Mouse (Mus musculus): ENCODE measurements around the gene Irf3. TPM values are rescaled to one million over a fixed set of nuclear protein-coding genes. Genes with fewer than 3 reads are reported as not detected.
A peak's percentile ranks its signal among the peaks of the same experiment; 100 is the strongest.

Irf3 gene
- polyA plus RNA-seq, 1 experiment from 2014 or later: 55.7 TPM

- no peaks in the 10 kb centered on the region for H3K9me3 ChIP-seq (ENCODE audit: control insufficient read depth, low read length)
- H3K27me3 ChIP-seq (ENCODE audit: control insufficient read depth, insufficient read depth, low read length): no peaks in the 10 kb centered on the region
- H3K36me3 ChIP-seq (ENCODE audit: control insufficient read depth, insufficient read depth, low read length): no peaks in the 10 kb centered on the region
- no peaks in the 10 kb centered on the region; the same call in 1 of the 2 replicates for H3K4me1 ChIP-seq (replicated peaks; ENCODE audit: control insufficient read depth, insufficient read depth)
- no peak for ATAC-seq (ENCODE audit: low FRiP score, low TSS enrichment)
- no peak overlapping the region for H3K4me3 ChIP-seq (ENCODE audit: low read depth, low read length)
- no peak overlapping the region for H3K4me2 ChIP-seq (replicated peaks; ENCODE audit: low read depth)
- no peak overlapping the region for H3K27ac ChIP-seq (replicated peaks)
- no peak for TF ChIP-seq CTCF (IDR thresholded peaks at IDR 0.05; ENCODE audit: low read depth)
- TF ChIP-seq EP300 (optimal IDR thresholded peaks at IDR 0.05): no peak
- no peak for DNase-seq (ENCODE audit: low spot score)
- no peak overlapping the region for H3K9ac ChIP-seq (ENCODE audit: low read length)
- WGBS: 74% methylated on average over 10 of the region's 10 CpGs
Measured at GRCm38 (mm10) chr7:44959874-44960511, 37.5 kb upstream of the Irf3 start.

DNA sequence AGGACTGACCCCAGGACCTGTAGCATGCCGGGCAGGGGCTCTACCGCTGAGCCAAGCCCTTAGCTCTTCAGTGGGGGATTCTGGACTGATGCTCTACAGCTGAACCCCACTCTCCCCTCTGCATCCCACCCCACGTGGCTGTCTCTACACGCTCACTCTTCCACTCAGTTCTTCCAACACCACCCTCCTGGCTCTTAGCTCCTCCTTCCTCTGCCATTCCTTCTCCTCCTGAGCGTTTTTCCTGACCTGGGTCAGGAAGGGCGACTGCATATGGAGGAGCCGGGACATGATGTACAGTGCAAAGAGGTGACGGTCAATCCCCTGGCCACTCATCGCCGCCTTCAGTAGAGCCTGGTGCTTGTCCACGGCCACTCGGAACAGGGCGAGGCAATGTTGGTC, 36.9 kb upstream of the Irf3 start:
- WGBS: 83% methylated on average over 13 of the region's 13 CpGs
- Histone ChIP-seq H3K9me3 (ENCODE audit: control insufficient read depth, low read length) (no peaks in the 10 kb centered on the region), H3K27ac (replicated peaks) (no peak overlapping the region), H3K27me3 (ENCODE audit: control insufficient read depth, insufficient read depth, low read length) (no peaks in the 10 kb centered on the region), H3K9ac (ENCODE audit: low read length) (no peak overlapping the region), H3K36me3 (ENCODE audit: control insufficient read depth, insufficient read depth, low read length) (no peaks in the 10 kb centered on the region), H3K4me2 (replicated peaks; ENCODE audit: low read depth) (no peak overlapping the region), H3K4me3 (ENCODE audit: low read depth, low read length) (no peak overlapping the region), H3K4me1 (replicated peaks; ENCODE audit: control insufficient read depth, insufficient read depth) (no peaks in the 10 kb centered on the region; the same call in 1 of the 2 replicates)
- ATAC-seq (ENCODE audit: low FRiP score, low TSS enrichment) (no peak), DNase-seq (ENCODE audit: low spot score) (no peak)
- TF ChIP-seq EP300 (optimal IDR thresholded peaks at IDR 0.05) (no peak), CTCF (IDR thresholded peaks at IDR 0.05; ENCODE audit: low read depth) (no peak)

- no peak overlapping the region for H3K4me2 ChIP-seq (replicated peaks; ENCODE audit: low read depth)
- no peak overlapping the region for H3K4me3 ChIP-seq (ENCODE audit: low read depth, low read length)
- H3K4me1 ChIP-seq (replicated peaks; ENCODE audit: control insufficient read depth, insufficient read depth): no peaks in the 10 kb centered on the region; the same call in 1 of the 2 replicates
- DNase-seq (ENCODE audit: low spot score) (no peak), ATAC-seq (ENCODE audit: low FRiP score, low TSS enrichment) (no peak)
- no peaks in the 10 kb centered on the region for H3K9me3 ChIP-seq (ENCODE audit: control insufficient read depth, low read length)
- H3K27ac ChIP-seq (replicated peaks): no peak overlapping the region
- TF ChIP-seq CTCF (IDR thresholded peaks at IDR 0.05; ENCODE audit: low read depth) (no peak), EP300 (optimal IDR thresholded peaks at IDR 0.05) (no peak)
- H3K9ac ChIP-seq (ENCODE audit: low read length): no peak overlapping the region
- H3K27me3 ChIP-seq (ENCODE audit: control insufficient read depth, insufficient read depth, low read length): no peaks in the 10 kb centered on the region
- H3K36me3 ChIP-seq (ENCODE audit: control insufficient read depth, insufficient read depth, low read length): no peaks in the 10 kb centered on the region
- WGBS: 53% methylated on average over 8 of the region's 8 CpGs
Measured at GRCm38 (mm10) chr7:44962337-44962736, 35.1 kb upstream of the Irf3 start.

DNA sequence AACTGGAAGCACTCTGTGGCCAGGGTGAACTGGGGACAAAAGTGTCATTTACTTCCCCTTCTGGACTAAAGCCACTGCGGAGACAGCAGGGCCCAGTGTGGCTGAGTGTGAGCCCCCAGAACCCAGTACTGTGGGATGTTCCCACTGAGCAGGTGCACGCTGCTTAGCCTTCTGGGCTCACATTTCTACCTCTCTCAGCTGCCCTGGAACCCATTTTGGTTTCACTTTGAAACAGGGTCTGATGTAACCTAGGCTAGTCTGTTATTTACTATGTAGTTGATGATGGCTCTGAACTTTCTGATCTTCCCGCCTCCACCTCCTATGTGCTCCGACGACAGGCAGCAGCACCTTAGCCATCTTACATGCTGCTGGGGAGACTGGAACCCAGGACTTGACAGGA, 34.6 kb upstream of the Irf3 start:
- TF ChIP-seq CTCF (IDR thresholded peaks at IDR 0.05; ENCODE audit: low read depth) (no peak), EP300 (optimal IDR thresholded peaks at IDR 0.05) (no peak)
- no peaks in the 10 kb centered on the region; the same call in 1 of the 2 replicates for H3K4me1 ChIP-seq (replicated peaks; ENCODE audit: control insufficient read depth, insufficient read depth)
- no peaks in the 10 kb centered on the region for H3K27me3 ChIP-seq (ENCODE audit: control insufficient read depth, insufficient read depth, low read length)
- H3K27ac ChIP-seq (replicated peaks): no peak overlapping the region
- no peak overlapping the region for H3K4me3 ChIP-seq (ENCODE audit: low read depth, low read length)
- no peaks in the 10 kb centered on the region for H3K9me3 ChIP-seq (ENCODE audit: control insufficient read depth, low read length)
- no peak for ATAC-seq (ENCODE audit: low FRiP score, low TSS enrichment)
- no peak overlapping the region for H3K4me2 ChIP-seq (replicated peaks; ENCODE audit: low read depth)
- no peak for DNase-seq (ENCODE audit: low spot score)
- 86% methylated on average over 5 of the region's 5 CpGs for WGBS
- H3K36me3 ChIP-seq (ENCODE audit: control insufficient read depth, insufficient read depth, low read length): no peaks in the 10 kb centered on the region
- no peak overlapping the region for H3K9ac ChIP-seq (ENCODE audit: low read length)

GRCm38 (mm10) chr7:44964990-44965389, 32.5 kb upstream of the Irf3 start:
- TF ChIP-seq CTCF (IDR thresholded peaks at IDR 0.05; ENCODE audit: low read depth): no peak
- TF ChIP-seq EP300 (optimal IDR thresholded peaks at IDR 0.05): no peak
- Histone ChIP-seq H3K4me1 (replicated peaks; ENCODE audit: control insufficient read depth, insufficient read depth) (no peaks in the 10 kb centered on the region; the same call in 1 of the 2 replicates), H3K9ac (ENCODE audit: low read length) (no peak overlapping the region), H3K4me2 (replicated peaks; ENCODE audit: low read depth) (no peak overlapping the region), H3K9me3 (ENCODE audit: control insufficient read depth, low read length) (no peaks in the 10 kb centered on the region), H3K27ac (replicated peaks) (no peak overlapping the region), H3K36me3 (ENCODE audit: control insufficient read depth, insufficient read depth, low read length) (0 out of 2 replicates have a peak, but pooled peaks cover 2% of the 10 kb centered on the region), H3K4me3 (ENCODE audit: low read depth, low read length) (no peak overlapping the region), H3K27me3 (ENCODE audit: control insufficient read depth, insufficient read depth, low read length) (no peaks in the 10 kb centered on the region)
- 98% methylated on average over 13 of the region's 13 CpGs for WGBS
- no peak for DNase-seq (ENCODE audit: low spot score)
- no peak for ATAC-seq (ENCODE audit: low FRiP score, low TSS enrichment)

DNA sequence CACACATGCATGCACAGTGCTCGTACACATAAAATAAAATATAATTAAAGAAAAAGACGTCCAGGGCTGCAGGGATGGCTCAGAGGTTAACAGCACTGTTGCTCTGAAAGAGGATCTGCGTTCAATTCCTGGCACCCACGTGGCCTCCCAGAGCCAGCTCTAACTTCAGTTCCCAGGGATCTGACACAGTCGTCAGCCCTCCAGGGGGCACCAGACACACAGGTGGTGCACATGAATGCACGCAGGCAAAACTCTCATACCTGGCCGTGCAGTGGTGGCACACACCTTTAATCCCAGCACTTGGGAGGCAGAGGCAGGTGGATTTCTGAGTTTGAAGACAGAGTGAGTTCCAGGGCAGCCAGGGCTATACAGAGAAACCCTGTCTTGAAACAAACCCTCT, 31.5 kb upstream of the Irf3 start:
- DNase-seq (ENCODE audit: low spot score) (peak; percentile 28), ATAC-seq (ENCODE audit: low FRiP score, low TSS enrichment) (no peak)
- no peak overlapping the region for H3K9ac ChIP-seq (ENCODE audit: low read length)
- no peaks in the 10 kb centered on the region; the same call in 1 of the 2 replicates for H3K4me1 ChIP-seq (replicated peaks; ENCODE audit: control insufficient read depth, insufficient read depth)
- no peaks in the 10 kb centered on the region for H3K27me3 ChIP-seq (ENCODE audit: control insufficient read depth, insufficient read depth, low read length)
- H3K9me3 ChIP-seq (ENCODE audit: control insufficient read depth, low read length): no peaks in the 10 kb centered on the region
- 77% methylated on average over 7 of the region's 7 CpGs for WGBS
- peak; percentile 47 for TF ChIP-seq CTCF (IDR thresholded peaks at IDR 0.05; ENCODE audit: low read depth)
- TF ChIP-seq EP300 (optimal IDR thresholded peaks at IDR 0.05): no peak
- no peak overlapping the region for H3K4me3 ChIP-seq (ENCODE audit: low read depth, low read length)
- H3K36me3 ChIP-seq (ENCODE audit: control insufficient read depth, insufficient read depth, low read length): 0 out of 2 replicates have a peak, but pooled peaks cover 2% of the 10 kb centered on the region
- H3K27ac ChIP-seq (replicated peaks): no peak overlapping the region
- H3K4me2 ChIP-seq (replicated peaks; ENCODE audit: low read depth): no peak overlapping the region

Measured in stomach, postnatal 0 days (tissue).